Mouse (Mus musculus) ES-CJ7 (cell line): ENCODE measurements around the gene Prkg1.

Experiments used
- DNase-seq: peaks from one replicate; pipeline ENCODE4 v3.0.0; 2011; ENCODE audit warnings: low read depth, low spot score

Gene Prkg1

GRCm38 (mm10) chr19:30861441-30861840, 903.4 kb downstream of the Prkg1 start:
- no peak for DNase-seq

GRCm38 (mm10) chr19:30851023-30851422, 913.8 kb downstream of the Prkg1 start:
- DNase-seq = no peak

DNA sequence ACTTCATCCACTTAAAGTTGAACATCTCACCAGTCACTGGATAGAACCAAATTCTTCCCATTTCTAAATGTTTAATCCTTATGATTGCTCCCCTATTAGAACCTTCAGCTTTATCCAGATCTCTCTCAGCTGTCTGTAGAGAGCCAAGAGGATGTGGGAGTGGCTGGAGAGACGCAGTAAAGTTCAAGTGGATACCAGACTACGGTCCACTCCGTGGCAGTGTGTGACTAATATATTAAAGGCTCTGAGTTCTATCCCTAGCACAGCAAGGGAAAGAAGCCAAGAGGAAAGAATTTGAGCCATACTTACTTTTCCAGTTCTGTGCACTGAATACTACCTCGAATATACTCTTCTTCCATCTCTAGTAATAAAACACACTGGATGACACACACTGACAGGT, 919.9 kb downstream of the Prkg1 start:
- no peak for DNase-seq

DNA sequence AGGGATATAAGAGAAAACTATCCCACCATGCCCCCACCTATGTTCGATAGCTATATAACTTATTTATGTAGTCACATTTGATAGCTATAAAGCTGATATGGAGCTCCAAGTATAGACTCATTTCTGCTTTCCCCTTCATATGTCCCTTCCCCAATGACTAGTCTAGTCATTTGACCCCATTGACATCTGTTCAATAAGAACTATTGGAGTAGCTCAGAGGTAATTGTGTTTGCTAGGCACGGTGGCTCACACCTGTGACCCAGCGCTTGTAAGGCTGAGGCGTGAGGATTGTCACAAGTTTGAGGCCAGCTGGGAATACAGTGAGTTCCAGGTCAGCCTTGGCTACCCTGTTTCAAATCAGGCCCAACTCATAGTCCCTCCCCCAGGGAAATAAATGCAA, 921.2 kb downstream of the Prkg1 start:
- DNase-seq = no peak

DNA sequence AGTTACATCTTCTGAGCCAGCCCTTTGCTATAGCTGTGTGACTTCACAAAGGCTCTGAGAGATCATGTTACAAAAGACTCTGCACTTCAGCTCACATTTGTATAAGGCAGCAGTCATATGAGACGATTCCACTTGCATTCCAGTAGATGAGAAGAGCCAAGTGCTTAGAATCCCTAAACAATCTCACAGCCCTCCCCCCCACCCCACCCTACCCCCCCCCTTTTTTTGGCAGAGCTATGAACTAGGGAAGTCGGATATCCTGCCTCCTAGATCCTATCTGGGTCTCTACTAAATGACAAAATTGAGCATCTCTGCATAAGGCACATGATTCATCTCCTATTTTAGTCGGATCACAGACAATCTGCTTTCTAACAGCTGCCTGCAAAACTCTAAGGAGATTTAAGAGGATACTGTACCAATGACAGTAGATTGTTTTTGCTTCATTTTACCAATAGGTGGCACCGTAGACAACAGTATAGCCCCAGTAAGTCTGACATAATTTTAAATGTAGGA, 921.7 kb downstream of the Prkg1 start:
- DNase-seq = peak; percentile 29

GRCm38 (mm10) chr19:30842640-30843039, 922.2 kb downstream of the Prkg1 start:
- DNase-seq = no peak

- no peak for DNase-seq
Measured at GRCm38 (mm10) chr19:30833045-30833651, 931.7 kb downstream of the Prkg1 start.

DNA sequence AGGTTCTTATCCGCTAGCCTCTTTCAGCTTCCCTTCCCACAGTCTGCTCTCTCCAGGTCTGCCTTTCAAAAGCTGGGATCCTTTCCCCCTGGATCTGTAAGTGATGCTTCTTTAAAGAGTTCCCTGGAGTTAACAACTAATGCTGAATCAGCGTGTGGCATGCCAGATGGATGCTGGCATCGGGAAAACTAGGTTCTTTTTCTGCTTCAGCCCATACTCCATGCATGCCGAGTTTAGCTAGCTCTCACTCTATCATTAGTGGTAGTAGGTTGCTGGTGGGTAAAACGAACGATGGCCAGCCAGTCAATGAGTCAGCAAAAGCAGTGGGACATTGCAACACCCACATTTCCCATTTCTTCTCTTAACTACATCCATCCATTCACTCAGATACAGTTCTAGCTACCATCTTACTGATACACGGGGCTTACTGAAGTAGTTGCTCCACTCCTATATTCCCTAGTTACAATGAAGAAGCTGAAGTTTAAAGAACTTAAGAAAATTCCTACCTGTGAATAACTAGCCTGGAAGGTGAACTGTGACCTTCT, 935.5 kb downstream of the Prkg1 start:
- DNase-seq = no peak

- DNase-seq = peak; percentile 37
Measured at GRCm38 (mm10) chr19:30827820-30828219, 937.0 kb downstream of the Prkg1 start.

- DNase-seq = no peak
Measured at GRCm38 (mm10) chr19:30826106-30826505, 938.7 kb downstream of the Prkg1 start.

- no peak for DNase-seq
Measured at GRCm38 (mm10) chr19:30815661-30816060, 949.2 kb downstream of the Prkg1 start.

DNA sequence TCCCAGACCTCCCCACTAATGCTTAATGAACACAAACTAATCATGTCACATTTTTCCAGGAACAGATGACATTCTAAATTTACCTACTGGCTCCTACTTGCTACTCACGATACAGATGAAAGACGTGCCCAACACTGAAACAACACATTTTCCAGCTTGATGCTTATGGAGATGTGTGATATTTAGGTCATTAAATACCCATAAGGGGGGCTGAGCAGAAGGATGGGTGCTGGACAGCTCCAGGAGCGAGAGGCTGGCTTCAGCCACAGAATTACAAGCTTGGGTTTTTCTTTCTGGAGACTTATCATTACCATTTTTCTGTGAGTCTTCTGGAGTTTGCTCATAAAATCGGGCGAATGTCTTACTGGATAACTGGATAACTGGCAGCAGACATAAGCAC, 958.6 kb downstream of the Prkg1 start:
- DNase-seq = no peak

DNA sequence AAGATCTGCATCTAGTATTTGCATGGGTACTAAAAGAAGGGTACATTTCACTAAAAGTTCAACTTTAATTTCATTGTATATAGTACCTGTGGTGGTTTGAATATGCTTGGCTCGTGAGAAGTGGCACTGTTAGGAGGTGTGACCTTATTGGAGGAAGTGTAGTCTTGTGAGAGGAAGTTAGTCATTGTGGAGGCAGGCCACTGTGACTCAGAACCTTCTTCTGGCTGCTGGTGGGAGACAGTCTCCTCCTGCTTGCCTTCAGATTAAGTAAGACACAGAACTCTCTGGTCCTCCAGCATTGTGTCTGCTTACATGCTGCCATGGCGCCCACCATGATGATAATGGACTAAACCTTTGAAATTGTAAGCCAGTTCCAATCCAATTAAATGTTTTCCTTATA, 984.0 kb downstream of the Prkg1 start:
- no peak for DNase-seq

- DNase-seq = no peak
Measured at GRCm38 (mm10) chr19:30768316-30768715, 996.5 kb downstream of the Prkg1 start.

DNA sequence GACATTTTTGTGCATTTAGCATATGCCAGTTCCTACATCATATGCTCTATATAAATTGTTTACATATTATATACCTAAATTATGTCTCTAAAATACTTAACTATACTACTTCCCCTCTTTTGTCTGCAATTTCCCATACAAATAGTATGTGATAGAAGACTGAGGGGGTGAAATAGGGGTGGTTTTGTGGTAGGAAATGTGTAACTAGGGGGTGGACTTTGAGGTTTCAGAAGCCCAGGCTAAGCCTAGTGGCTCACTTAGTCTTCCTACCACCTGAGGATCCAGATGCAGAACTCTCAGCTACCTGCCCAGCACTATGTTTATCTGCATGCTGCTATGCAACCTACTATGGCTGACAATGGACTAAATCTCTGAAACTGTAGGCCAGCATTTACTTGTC, 1020.4 kb downstream of the Prkg1 start:
- DNase-seq = no peak

GRCm38 (mm10) chr19:30699130-30699529, 1065.7 kb downstream of the Prkg1 start:
- no peak for DNase-seq

DNA sequence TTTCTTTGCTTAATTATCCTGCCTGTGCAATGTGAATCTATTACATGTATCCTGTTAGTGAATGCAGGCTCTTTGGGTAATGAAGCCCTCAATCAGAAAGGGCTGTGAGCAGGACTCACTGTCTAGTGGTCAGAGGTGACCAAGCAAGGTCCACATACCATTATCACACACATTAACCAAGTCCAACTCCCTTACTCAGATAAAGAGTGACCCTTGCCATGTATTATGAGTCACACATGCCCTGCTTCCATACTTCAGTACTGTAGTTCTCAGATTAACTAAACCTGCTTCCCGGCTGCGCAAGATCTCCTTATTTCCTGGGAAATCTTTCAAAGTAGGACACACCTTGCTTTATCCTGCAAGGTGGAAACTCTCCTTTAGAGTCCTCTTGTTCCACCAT, 1073.6 kb downstream of the Prkg1 start:
- no peak for DNase-seq

- DNase-seq = no peak
Measured at GRCm38 (mm10) chr19:30690691-30691090, 1074.1 kb downstream of the Prkg1 start.

GRCm38 (mm10) chr19:30687942-30688341, 1076.9 kb downstream of the Prkg1 start:
- DNase-seq = no peak

DNA sequence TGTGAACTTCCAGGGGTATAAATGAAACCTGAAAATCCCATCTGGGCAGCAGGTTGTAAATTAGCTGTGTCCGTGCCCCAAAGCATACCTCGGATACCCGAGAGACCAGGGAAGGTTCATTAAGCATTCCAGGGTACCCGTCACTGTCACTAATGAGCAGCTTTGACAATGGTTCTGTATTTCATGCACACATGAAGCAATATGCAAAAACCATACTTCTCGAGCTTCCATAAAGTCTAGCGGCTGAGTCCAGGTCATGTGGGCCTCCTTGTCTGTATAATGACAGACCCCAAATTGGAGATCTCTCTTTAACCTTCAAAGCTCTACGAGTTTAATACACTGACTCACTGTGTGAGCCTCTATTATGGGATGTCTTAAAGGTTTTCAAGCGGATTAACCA, 1088.5 kb downstream of the Prkg1 start:
- DNase-seq = no peak

DNA sequence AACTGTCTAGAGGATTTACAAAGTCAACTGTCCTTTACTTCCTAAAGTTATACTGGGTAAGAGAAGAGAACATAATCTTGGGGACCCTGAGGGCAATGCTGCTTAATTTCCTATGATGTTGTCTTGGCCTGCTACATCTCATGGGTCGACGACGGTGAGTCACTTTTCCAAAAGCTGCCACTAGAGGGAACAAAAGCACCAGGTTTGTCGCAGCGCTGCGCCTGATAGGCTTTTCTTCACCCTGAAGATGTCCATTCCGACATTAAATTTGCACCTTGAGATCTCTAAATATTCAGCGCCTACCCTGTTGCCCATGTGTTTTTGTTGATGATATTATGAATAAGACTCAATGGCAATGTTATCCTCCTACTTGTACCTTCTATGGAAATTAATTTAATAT, 1100.6 kb downstream of the Prkg1 start:
- peak; percentile 42 for DNase-seq

- DNase-seq = no peak
Measured at GRCm38 (mm10) chr19:30642629-30643170, 1122.1 kb downstream of the Prkg1 start.

- DNase-seq = no peak
Measured at GRCm38 (mm10) chr19:30637471-30637870, 1127.4 kb downstream of the Prkg1 start.
